Mouse (Mus musculus): Measurements from ENCODE around the gene Dph5. TPM values are rescaled to one million over a fixed set of nuclear protein-coding genes. Genes with fewer than 3 reads are reported as not detected.

Dph5 gene
- polyA plus RNA-seq, 1 experiment from 2014 or later: 19.1 TPM

DNA sequence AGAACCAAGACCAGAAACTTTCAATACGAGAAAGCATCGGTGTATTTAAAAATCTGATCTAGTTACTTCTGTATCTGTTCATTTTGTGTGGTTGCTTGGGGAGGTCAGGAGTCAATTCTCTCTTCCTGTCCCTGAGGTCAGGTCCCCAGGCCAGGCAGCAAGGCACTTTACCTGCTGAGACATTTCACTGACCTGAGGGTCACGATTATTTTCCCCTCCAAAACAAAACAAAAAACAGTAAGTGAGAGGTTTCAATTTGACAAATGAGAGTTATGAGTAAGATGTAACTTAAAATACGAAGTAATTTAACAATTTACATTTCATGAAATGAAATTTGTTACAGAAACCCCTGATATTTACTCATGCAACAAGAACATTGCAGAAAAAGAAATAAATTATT lies 64.7 kb downstream of the Dph5 start:
- no peak overlapping the region for H3K27ac ChIP-seq (ENCODE audit: poor library complexity, severe bottlenecking)
- H3K36me3 ChIP-seq: peaks cover 46% of the 10 kb centered on the region
- H3K27me3 ChIP-seq (replicated peaks): no peaks in the 10 kb centered on the region
- no peak for ATAC-seq (ENCODE audit: insufficient number of reproducible peaks, low FRiP score)
- no peak overlapping the region for H3K4me2 ChIP-seq
- H3K4me3 ChIP-seq: no peak overlapping the region
- H3K9me3 ChIP-seq (replicated peaks): no peaks in the 10 kb centered on the region
- 84% methylated on average over 4 of the region's 4 CpGs for WGBS
- H3K4me1 ChIP-seq (replicated peaks): no peaks in the 10 kb centered on the region; the same call in 1 of the 2 replicates
- no peak overlapping the region for H3K9ac ChIP-seq

DNA sequence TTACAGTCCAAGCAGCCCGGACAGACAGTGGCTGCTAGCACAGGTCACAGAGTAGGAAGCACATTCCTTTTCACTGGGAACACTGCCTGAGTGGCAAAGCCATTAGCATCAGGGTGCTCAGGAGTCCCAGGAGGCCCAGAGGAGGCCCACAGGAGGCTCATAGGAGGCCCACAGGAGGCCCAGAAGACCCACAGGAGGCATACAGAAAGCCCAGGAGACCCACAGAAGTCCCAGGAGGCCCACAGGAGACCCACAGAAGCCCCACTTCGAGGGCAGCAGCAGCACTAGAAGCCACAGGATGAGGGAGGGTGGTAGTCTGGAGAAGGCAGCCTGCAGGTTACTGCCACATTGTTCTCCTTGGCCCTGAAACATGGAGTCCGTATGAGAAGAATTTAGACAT lies 65.5 kb downstream of the Dph5 start:
- no peaks in the 10 kb centered on the region for H3K9me3 ChIP-seq (replicated peaks)
- H3K27ac ChIP-seq (ENCODE audit: poor library complexity, severe bottlenecking): 0 out of 2 replicates have a peak overlapping the region, but pooled peaks have one; percentile 26
- H3K27me3 ChIP-seq (replicated peaks): no peaks in the 10 kb centered on the region
- no peak overlapping the region for H3K4me2 ChIP-seq
- 62% methylated on average over 3 of the region's 3 CpGs for WGBS
- ATAC-seq (ENCODE audit: insufficient number of reproducible peaks, low FRiP score): no peak
- H3K4me1 ChIP-seq (replicated peaks): no peaks in the 10 kb centered on the region; the same call in 1 of the 2 replicates
- H3K9ac ChIP-seq: no peak overlapping the region
- peaks cover 52% of the 10 kb centered on the region for H3K36me3 ChIP-seq
- H3K4me3 ChIP-seq: no peak overlapping the region

DNA sequence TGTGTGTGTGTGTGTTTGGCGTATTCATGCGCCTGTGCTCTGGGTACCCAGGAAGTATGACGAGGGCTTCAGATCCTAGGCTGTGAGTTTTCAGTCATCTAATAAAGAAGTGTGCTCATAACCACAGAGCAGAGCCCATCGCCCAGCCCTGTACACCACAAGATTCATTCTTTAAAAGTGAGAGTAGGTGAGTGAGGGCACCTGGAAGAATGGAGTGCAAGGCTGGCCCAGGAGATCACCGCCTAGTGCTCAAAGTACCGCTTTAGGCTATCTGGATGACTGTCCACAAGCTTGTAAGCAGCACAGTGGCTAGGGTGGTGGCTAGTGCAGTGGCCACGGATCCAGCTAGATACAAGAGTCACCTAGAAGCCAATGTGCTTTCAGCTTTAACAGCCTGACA lies 69.6 kb downstream of the Dph5 start:
- no peaks in the 10 kb centered on the region; the same call in 1 of the 2 replicates for H3K4me1 ChIP-seq (replicated peaks)
- H3K27me3 ChIP-seq (replicated peaks): no peaks in the 10 kb centered on the region
- 94% methylated on average over 7 of the region's 7 CpGs for WGBS
- H3K36me3 ChIP-seq: peaks cover 47% of the 10 kb centered on the region
- H3K9me3 ChIP-seq (replicated peaks): no peaks in the 10 kb centered on the region
- no peak overlapping the region for H3K9ac ChIP-seq
- no peak overlapping the region for H3K4me3 ChIP-seq
- no peak for ATAC-seq (ENCODE audit: insufficient number of reproducible peaks, low FRiP score)
- H3K4me2 ChIP-seq: no peak overlapping the region
- no peak overlapping the region for H3K27ac ChIP-seq (ENCODE audit: poor library complexity, severe bottlenecking)

DNA sequence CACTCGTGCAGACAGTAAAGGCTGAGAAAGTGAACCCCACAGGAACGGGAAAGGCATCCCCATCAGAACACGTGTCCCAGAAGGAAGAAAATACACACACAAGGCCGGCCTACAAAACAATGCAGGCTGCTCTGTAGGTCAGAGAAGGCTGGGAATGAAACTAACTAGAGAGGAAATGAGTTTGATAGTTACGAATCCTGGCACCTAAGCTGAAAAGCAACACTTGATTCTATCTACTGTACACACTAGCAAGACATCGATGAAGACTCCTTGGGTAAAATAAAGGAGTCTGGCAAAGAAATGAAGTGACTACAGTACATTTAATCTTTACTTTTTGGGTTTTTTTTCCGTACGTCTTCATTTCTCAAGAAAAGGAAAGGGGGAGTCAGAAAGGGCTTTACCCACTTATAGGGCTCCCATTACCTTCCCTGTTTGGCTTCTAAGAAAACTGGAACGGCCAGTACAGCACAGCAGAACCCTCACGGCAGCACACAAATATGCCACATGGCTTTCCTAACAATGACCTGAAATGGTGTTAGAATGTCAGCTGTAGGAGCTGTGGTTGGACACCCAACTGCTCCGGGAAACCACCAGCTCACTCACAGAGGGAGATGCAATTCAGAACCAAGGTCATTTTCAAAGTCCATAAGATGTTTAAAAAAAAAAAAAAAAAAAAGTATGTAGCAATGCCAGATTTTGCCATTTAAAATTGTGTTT lies 73.8 kb downstream of the Dph5 start:
- WGBS: 84% methylated on average over 11 of the region's 11 CpGs

DNA sequence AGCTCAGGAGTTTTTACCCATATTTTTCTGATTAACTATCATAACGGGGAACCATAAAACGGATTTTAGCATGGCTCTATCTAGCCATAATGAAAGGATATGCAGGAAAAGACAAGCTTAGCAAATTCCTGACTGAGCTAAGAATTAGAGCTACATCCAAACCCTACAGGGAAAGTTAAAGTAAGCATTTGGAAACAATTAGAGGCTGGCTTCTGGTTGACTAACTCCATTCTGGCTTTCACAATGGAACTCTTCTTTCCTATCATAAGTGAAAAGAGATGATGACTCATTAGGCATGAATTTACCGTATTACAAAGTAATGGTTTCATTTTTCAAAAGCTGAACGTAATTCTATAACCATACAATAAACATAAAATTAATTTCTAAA lies 74.4 kb downstream of the Dph5 start:
- Histone ChIP-seq H3K4me3 (no peak overlapping the region), H3K9me3 (replicated peaks) (no peaks in the 10 kb centered on the region), H3K27ac (ENCODE audit: poor library complexity, severe bottlenecking) (no peak overlapping the region), H3K9ac (no peak overlapping the region), H3K27me3 (replicated peaks) (no peaks in the 10 kb centered on the region), H3K36me3 (peaks cover 40% of the 10 kb centered on the region), H3K4me2 (no peak overlapping the region), H3K4me1 (replicated peaks) (no peaks in the 10 kb centered on the region)
- 86% methylated on average over 4 of the region's 4 CpGs for WGBS
- no peak for ATAC-seq (ENCODE audit: insufficient number of reproducible peaks, low FRiP score)

More for the DNA sequence above, 73.8 kb downstream of the Dph5 start:
- Histone ChIP-seq H3K4me3 (no peak overlapping the region), H3K36me3 (peaks cover 41% of the 10 kb centered on the region), H3K27me3 (replicated peaks) (no peaks in the 10 kb centered on the region), H3K4me1 (replicated peaks) (no peaks in the 10 kb centered on the region), H3K9ac (no peak overlapping the region), H3K4me2 (no peak overlapping the region), H3K27ac (ENCODE audit: poor library complexity, severe bottlenecking) (no peak overlapping the region), H3K9me3 (replicated peaks) (no peaks in the 10 kb centered on the region)
- no peak for ATAC-seq (ENCODE audit: insufficient number of reproducible peaks, low FRiP score)

DNA sequence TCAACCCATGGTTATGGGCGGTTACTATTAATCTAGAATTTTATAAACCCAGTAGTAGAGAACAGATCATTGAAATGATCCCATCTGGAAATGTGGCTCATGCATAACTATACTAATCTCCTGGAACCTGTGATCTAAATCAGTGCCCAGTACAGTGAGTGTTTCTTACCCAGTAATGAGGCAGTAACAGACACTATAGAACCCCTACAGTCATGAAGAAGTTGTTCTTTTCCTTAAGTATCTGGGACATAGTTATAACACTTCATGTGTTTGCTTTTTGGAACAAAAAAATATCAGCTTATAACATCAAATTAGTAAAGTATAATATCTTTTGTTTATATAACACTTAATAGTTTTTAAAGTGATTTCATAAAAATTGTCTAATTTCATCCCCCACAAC lies 76.0 kb downstream of the Dph5 start:
- no peaks in the 10 kb centered on the region for H3K4me1 ChIP-seq (replicated peaks)
- WGBS: 95% methylated on average over 1 of the region's 1 CpGs
- H3K27ac ChIP-seq (ENCODE audit: poor library complexity, severe bottlenecking): no peak overlapping the region

DNA sequence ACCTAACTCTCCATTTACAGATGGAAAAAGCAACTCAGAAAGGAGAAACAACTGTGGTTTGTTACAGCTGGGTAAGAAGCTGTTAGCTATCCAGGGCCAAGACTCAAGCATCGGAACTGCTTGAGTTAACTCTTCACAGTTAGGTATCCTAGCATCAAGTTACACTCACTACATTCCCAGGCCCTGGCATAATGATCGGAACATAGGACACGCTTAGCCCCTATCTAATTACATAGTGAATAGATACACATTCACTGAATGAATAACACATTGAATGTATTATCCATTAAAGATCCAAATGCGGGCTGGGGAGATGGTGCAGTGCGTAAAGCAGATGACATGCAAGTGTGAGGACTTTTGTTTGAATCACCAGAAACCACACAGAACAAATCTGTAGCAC lies 76.4 kb downstream of the Dph5 start:
- Histone ChIP-seq H3K4me1 (replicated peaks) (no peaks in the 10 kb centered on the region), H3K27me3 (replicated peaks) (no peaks in the 10 kb centered on the region), H3K9ac (no peak overlapping the region), H3K9me3 (replicated peaks) (no peaks in the 10 kb centered on the region), H3K36me3 (peaks cover 22% of the 10 kb centered on the region), H3K4me2 (no peak overlapping the region), H3K4me3 (no peak overlapping the region), H3K27ac (ENCODE audit: poor library complexity, severe bottlenecking) (no peak overlapping the region)
- ATAC-seq (ENCODE audit: insufficient number of reproducible peaks, low FRiP score): no peak
- 86% methylated on average over 5 of the region's 5 CpGs for WGBS

More for the DNA sequence above, 76.0 kb downstream of the Dph5 start:
- Histone ChIP-seq H3K9me3 (replicated peaks) (no peaks in the 10 kb centered on the region), H3K4me3 (no peak overlapping the region), H3K27me3 (replicated peaks) (no peaks in the 10 kb centered on the region), H3K36me3 (peaks cover 27% of the 10 kb centered on the region), H3K4me2 (no peak overlapping the region), H3K9ac (no peak overlapping the region)
- ATAC-seq (ENCODE audit: insufficient number of reproducible peaks, low FRiP score): no peak

DNA sequence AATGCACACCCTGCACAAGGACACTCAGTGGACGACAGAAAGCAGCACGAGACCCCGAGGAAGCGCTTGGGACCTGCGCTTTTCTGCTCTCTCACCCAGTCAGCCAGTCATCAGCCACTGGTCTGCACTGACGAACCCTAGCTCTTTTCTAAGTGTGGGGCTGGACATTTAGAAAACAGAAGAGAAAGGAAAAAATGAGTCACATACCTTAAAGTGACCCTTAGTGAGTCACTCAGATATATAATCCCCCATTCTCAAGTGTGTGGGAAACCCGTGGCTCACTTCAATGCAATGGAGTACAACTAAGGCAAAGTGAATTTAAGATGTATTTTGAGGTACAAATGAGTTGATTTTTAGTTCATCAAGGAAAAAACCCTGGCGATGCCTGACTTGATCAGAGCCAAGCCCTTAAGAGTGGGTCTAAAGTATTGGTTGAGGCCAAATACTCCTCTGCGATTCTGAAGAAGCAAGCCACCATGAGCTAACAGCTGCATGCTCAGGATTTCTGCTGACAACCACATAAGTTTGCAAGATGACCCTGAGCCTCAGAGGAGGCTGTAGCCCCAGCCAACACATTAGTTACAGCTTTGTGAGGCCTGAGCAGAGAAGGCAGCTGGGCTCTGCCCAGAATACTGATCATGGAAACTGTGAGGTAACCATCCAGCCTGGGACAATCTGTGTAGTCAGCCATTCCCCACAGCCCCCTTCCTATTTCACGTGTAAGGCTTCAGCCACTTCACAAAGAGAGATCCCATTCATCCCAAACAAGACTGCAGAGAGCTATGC lies 81.3 kb downstream of the Dph5 start:
- peak; percentile 51; the same call in 1 of the 2 replicates for ATAC-seq (ENCODE audit: insufficient number of reproducible peaks, low FRiP score)
- peaks cover 41% of the 10 kb centered on the region for H3K36me3 ChIP-seq

DNA sequence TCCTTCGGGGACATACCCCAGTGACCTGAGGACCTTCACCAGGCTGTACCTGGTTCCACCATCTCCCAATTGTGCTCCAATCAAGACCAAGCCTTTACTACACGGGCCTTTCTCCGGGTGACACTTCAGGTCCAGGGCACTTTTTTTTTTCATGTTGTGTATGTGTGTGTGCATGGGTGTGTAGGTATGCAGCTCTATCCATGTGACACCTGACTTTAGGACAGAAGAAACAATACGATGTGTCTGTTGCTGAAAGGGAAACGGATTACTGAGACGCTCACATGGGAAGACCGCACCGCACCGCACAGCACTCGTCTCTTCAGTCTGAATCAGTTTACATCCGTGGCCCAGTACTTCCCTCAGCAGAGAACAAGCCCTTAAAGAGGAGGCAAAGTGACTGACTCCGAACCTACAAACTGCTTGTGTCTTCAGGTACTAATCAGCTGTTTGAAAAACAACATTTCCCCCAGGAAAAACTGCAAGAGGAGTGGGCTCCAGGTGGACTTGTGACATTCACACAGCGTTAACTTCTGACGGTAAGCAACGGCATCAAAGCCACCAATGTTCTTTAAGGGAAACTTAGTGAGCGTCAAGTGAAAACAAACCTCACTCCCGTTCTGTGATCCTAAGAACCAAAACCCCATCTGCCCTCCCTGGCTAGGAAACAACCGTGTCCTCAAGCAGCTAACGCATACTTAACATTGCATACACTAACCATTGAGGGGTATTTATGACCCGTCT lies 83.6 kb downstream of the Dph5 start:
- no peak for ATAC-seq (ENCODE audit: insufficient number of reproducible peaks, low FRiP score)
- Histone ChIP-seq H3K27me3 (replicated peaks) (no peaks in the 10 kb centered on the region), H3K9me3 (replicated peaks) (no peaks in the 10 kb centered on the region), H3K36me3 (peaks cover 44% of the 10 kb centered on the region), H3K9ac (no peak overlapping the region), H3K4me3 (no peak overlapping the region), H3K4me1 (replicated peaks) (peaks cover 8% of the 10 kb centered on the region), H3K4me2 (no peak overlapping the region), H3K27ac (ENCODE audit: poor library complexity, severe bottlenecking) (no peak overlapping the region)
- WGBS: 91% methylated on average over 20 of the region's 20 CpGs

More for the DNA sequence above, 81.3 kb downstream of the Dph5 start:
- Histone ChIP-seq H3K27me3 (replicated peaks) (no peaks in the 10 kb centered on the region), H3K4me3 (no peak overlapping the region), H3K4me1 (replicated peaks) (no peaks in the 10 kb centered on the region), H3K9me3 (replicated peaks) (no peaks in the 10 kb centered on the region), H3K9ac (no peak overlapping the region), H3K27ac (ENCODE audit: poor library complexity, severe bottlenecking) (no peak overlapping the region), H3K4me2 (no peak overlapping the region)
- WGBS: 78% methylated on average over 10 of the region's 10 CpGs

DNA sequence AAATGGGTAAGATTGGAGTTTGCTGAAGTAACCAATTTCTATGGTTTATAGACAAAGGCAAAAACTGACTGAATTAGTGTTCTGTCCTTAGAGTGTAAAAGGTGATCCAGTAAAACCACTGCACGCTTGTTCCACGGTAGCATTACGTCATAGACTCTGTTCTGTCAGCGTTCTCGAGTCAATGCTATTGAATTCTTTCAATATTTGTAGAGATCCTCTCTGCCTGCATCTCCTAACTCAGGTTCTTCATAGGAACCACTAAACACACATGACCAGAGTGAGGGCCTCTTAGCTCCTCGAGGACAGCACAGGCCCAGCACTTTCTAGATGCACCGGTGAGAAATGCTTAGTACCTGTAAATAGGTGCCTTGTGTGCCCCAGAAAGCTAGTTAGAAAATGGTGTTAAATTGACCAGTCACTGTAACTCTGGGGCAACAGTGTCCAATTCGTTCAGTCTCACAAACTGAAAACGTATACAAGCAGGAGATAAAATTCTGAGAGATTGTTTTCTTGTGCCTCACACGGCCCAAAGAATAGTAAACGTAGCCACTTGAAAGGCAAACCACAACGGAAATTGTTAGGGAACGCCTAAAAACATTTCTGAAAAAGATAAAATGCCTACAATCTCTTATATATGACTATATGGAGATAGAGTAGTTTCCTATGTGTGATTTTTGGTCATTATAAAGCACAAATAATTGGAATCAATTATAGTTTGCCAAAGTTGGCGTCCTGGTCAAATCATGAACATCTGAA lies 84.4 kb downstream of the Dph5 start:
- no peaks in the 10 kb centered on the region for H3K27me3 ChIP-seq (replicated peaks)
- peaks cover 49% of the 10 kb centered on the region for H3K36me3 ChIP-seq
- no peak overlapping the region for H3K27ac ChIP-seq (ENCODE audit: poor library complexity, severe bottlenecking)
- ATAC-seq (ENCODE audit: insufficient number of reproducible peaks, low FRiP score): no peak
- 87% methylated on average over 14 of the region's 14 CpGs for WGBS
- H3K9me3 ChIP-seq (replicated peaks): no peaks in the 10 kb centered on the region
- H3K9ac ChIP-seq: no peak overlapping the region
- H3K4me2 ChIP-seq: no peak overlapping the region
- peaks cover 8% of the 10 kb centered on the region for H3K4me1 ChIP-seq (replicated peaks)
- no peak overlapping the region for H3K4me3 ChIP-seq

Measured in heart, embryonic 12.5 days (tissue).